Mouse (Mus musculus): ENCODE results near the gene Rfx2. TPM values are rescaled to one million over a fixed set of nuclear protein-coding genes. Genes with fewer than 3 reads are reported as not detected.

The Rfx2 gene
- total RNA-seq, 4 experiments from 2014 or later, result 1.6 to 3.5 (median 2.7) TPM

GRCm38 (mm10) chr17:56780291-56780978 is 50.4 kb downstream of the Rfx2 start:
- no peak for DNase-seq (ENCODE audit: low spot score)

DNA sequence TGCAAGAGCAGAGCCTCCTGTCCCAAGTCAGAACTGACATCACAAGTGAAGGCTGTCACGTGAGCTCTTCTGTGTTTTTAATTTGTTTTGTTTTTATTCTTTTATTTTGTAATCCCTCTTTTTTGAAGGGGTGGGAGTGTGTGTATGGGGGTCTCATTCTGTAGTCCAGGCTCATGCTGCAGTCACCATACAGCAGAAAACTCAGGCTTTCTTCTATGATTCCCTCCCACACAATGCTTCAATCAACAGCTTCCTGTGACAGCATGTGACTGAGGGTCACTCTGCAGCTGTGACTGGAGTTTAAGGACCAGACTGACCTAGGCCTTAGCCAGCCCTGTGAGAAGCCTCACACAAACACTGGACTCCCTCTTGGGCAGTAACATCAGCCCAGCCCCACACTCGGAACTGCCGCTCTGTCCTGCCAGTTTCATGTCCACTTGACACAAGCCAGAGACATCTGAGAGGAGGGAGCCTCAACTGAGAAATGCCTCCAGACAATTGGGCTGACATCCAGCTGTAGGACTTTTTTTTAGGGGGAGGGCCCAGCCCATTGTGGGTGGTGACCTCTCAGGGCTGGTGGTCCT is 51.9 kb downstream of the Rfx2 start:
- DNase-seq (ENCODE audit: low spot score), result no peak

GRCm38 (mm10) chr17:56777568-56777967 is 53.2 kb downstream of the Rfx2 start:
- no peak for DNase-seq (ENCODE audit: low spot score)

GRCm38 (mm10) chr17:56769950-56770349 is 60.9 kb downstream of the Rfx2 start, which contains the start of gene Prr22:
Prr22 (plus strand) TSS chr17:56770250.
- DNase-seq (ENCODE audit: low spot score), result no peak

- DNase-seq (ENCODE audit: low spot score), result no peak
Measured at GRCm38 (mm10) chr17:56768941-56769340, 61.9 kb downstream of the Rfx2 start.

DNA sequence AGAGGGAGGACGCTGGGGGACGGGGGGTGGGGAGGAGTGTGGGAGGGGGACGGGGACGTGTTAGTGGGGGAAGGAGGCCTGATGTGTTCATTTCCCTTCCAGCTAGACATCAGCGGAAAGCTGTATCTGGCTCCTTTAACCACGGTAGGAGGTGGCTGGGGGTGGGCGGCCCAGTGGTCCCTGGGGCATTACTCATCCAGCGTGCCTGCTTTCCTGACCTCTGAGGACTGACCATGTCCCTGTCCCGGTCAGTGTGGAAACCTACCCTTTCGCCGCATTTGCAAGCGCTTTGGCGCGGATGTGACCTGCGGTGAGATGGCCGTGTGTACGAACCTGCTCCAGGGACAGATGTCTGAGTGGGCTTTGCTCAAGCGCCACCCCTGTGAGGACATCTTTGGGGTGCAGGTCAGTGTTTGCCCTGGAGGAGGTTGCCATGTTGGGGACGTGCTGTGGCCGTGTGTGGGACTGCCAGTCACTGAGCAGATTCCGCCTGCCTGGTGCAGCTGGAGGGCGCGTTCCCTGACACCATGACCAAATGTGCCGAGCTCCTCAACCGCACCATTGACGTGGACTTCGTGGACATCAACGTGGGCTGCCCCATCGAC is 63.2 kb downstream of the Rfx2 start:
- no peak for DNase-seq (ENCODE audit: low spot score)

DNA sequence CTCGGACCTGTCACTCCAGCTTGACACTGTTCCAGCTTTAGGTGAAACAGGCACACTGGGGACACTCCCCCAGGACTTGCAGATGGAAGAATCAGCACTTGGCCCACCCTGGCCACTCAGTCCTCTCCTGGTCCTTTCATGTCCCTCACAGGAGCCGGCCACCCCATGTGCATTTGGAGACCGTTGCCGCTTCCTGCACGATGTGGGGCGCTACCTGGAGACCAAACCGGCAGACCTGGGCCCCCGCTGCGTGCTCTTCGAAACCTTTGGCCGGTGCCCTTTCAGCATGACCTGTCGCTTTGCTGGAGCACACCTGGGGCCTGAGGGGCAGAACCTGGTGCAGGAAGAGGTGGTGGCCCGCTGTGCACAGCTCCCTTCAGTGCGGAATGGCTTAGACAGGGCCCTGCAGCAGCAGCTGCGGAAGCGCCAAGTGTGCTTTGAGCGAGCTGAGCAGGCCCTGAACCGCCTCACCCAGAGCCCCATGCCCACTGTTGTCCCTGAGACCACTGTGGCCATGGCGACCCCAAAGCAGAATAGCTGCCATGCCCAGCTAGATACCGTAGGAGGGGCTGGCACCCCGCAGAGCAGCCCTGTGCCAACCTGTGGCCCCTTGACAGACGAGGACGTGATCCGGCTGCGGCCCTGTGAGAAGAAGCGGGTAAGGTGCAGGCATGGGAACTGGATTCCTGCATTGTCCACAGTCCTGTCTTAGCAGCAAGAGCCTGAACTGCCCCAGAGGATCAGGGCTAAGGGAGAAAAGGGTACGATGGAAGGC is 64.0 kb downstream of the Rfx2 start:
- DNase-seq (ENCODE audit: low spot score), result no peak

GRCm38 (mm10) chr17:56765431-56765830 is 65.4 kb downstream of the Rfx2 start:
- DNase-seq (ENCODE audit: low spot score), result no peak

- DNase-seq (ENCODE audit: low spot score), result peak; percentile 89
Measured at GRCm38 (mm10) chr17:56764474-56765354, 66.1 kb downstream of the Rfx2 start, which contains the start of gene Dus3l. Dus3l (plus strand) TSS chr17:56764757.

DNA sequence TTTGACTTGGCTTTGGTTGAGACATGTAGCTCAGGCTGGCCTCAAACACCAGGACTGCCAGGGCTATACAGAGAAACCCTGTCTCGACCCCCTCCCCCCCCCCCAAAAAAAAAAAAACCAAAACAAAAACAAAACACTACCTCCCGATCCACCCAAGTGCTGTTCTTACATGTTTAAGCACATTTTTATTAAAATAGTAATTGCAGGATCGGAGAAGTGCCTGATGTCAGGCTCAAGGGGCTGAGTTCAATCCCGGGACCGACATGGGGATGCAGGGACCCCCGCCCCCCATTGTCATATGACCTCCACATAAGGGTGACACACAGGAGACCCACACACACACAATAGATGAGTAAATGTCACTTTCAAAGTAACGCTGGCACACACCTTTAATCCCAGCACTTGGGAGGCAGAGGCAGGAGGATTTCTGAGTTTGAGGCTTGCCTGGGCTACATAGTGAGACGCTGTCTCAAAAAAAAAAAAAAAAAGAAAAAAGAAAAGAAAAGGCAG is 67.0 kb downstream of the Rfx2 start:
- DNase-seq (ENCODE audit: low spot score), result no peak

GRCm38 (mm10) chr17:56762769-56763731 is 67.8 kb downstream of the Rfx2 start:
- DNase-seq (ENCODE audit: low spot score), result peak; percentile 70

GRCm38 (mm10) chr17:56761991-56762410 is 68.8 kb downstream of the Rfx2 start:
- DNase-seq (ENCODE audit: low spot score), result peak; percentile 80

- DNase-seq (ENCODE audit: low spot score), result no peak
Measured at GRCm38 (mm10) chr17:56761077-56761476, 69.7 kb downstream of the Rfx2 start.

DNA sequence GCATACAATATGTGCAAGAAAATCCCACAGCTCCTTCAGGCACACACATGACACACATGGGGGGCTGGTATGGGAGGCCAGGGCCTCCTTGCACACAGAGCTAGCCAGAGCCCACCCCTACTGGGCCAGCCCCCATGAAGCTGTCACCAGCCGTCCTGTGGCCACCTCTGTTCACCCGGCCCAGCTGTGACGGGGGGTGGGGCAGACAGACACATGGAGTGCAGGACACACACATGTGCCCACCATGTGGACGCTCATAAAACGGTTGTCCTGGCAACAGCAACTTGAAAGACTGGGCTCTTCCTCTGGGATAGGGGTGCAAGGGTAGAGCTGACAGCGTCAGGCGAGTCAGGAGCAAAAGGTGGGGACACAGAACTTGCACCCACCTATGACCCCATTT is 71.6 kb downstream of the Rfx2 start:
- no peak for DNase-seq (ENCODE audit: low spot score)

- no peak for DNase-seq (ENCODE audit: low spot score)
Measured at GRCm38 (mm10) chr17:56758132-56758531, 72.7 kb downstream of the Rfx2 start.

DNA sequence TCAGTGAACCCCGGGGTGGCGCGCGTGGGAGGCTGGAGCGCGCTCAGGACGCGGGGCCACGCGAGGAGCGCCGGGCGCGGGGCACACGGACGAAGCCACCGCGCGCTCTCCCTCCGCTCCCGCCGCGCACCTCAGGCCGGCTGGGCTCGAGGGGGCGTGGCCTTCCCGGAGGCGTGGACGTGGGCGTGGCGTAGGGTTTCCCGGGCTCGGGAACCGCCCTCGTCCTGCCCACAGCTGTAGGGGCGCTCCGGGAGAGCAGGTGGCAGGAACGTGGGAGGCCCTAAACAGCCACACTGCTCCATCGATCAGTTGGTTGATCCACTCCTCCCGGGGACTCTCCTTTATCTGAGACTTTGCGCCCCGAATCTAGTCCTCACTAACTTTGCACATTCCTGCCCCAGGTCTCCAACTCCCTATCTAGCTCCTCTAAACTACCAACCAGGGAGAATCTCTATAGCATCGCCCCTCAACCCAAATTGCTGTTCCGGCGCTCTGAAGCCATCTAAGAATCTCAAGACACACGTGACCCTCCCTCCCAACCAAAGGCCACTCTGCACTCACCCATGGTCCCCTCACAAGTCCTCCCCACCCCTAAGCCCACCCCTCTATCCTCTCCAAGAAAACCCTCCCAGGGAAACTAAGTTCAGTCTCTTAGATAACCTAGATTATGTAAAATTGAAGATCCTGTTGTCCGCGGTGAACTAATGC is 73.2 kb downstream of the Rfx2 start, which contains the start of gene Nrtn:
Gene Nrtn, minus strand, starts transcription at position 115 of the 708 bp plus-strand sequence.
- DNase-seq (ENCODE audit: low spot score), result peak; percentile 79

DNA sequence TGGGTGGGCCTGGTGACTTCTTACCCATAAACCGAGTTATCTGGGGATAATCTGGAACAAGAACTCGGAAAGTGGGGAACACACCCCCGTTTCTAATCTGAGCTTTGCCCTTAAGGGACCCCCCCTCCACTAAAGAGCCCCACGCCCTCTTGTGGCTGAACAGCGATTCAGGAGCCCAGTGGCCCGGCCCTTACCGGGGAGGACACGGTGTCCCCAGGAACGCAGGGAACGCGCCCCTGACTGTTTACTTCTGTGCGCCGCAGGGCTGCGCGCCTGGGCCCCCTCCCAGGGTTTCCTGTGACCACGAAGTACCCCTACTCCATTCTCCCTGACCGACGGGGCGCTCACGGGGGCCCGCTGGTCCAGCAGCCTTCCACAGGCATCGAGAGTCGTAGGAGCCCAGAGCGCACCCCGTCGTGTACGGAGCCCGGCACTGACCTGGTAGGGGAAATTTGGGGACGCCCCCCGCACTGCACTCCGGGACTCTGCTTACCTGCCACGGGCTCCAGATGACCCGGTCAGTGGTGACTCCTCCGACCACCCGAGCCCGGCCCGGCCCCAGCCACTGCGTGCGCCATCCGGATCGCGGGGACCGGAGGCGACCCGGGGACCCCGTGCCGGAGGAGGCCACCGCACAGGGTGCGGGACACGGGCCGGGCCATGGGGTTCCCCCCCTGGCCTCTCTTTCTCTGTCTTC is 74.0 kb downstream of the Rfx2 start:
- no peak for DNase-seq (ENCODE audit: low spot score)

All from heart, adult 8-10 months (tissue).